Mouse (Mus musculus): ENCODE measurements around the gene Mdm2.

DNA sequence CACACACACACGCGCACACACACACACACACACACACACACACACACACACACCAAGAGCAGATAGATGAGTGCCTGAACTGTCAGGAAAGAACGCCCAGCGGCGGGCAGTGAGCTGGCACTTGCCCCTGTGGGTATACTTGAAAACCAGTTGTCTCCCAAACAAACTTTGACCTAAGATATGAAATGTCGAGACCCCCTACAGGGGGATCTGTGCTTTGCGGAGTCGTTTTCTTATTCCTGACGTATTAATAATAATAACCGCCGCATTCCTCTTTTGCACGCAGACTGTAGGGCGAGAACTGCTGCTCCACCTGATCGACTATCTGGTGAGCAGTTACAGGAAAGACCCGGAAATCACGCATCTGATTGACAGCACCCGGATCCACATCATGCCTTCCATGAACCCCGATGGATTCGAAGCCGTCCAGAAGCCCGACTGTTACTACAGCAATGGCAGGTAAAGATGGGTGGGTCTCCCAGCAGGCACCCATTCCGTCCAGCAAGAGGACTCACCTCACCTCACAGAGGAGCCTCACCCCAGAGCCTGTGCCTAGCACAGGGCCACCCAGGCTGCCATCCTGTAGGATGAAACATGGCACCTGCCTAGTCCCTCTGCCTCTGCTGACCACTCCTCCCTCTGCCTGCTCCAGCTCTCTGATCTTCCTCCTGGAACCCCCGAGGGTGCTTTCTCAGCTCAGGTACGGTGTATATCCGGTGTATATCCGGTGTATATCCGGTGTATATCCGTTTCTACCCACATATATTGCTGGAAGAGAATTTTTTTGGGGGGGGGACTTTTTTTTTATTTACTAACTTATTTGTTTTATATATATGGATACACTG is 42.7 kb downstream of the Mdm2 start:
- no peak for TF ChIP-seq MYC (IDR thresholded peaks at IDR 0.05; ENCODE audit: low read depth, low read length)
- TF ChIP-seq POLR2A (IDR thresholded peaks at IDR 0.05; ENCODE audit: low read depth, low read length) = no peak
